Mouse (Mus musculus): ENCODE measurements at regions not wholly inside any gene's neighbourhood (a gene's known extent, or its start where the extent isn't known, plus 50 kb on each side); places are given as distances from the start of the nearest gene placed in this dataset.

DNA sequence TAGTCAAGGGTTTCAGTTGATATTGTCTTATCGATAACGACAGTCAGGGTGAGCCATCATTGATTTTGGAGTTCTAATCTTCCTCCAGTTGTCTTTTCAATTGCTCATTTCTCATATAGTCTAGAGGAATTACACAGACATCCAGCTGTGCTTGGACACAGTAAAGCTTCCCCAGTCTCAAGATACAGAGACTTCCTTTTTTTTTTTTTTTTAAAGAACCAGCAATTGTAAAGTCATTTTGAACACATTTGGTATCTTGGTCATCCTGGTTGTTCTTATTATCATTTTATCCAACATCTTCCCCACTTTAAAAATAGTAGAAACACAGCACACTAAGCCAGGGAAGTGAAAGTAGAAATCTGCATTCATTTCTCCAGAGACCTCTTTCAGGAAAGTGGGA, 51.4 kb upstream of the Rgmb start:
- ATAC-seq (ENCODE audit: low FRiP score, low read depth) = no peak
- H3K4me1 ChIP-seq (replicated peaks) = no peaks in the 10 kb centered on the region
- H3K4me3 ChIP-seq = no peak overlapping the region
- H3K36me3 ChIP-seq = no peaks in the 10 kb centered on the region
- H3K27me3 ChIP-seq = no peaks in the 10 kb centered on the region
- no peak overlapping the region for H3K4me2 ChIP-seq
- no peak overlapping the region for H3K9ac ChIP-seq
- H3K27ac ChIP-seq (replicated peaks) = no peak overlapping the region
- WGBS = 84% methylated on average over 2 of the region's 2 CpGs
- H3K9me3 ChIP-seq = no peaks in the 10 kb centered on the region
